8 mouse cellular contexts compared by ENCODE assay signal in genomic region chr19:15035554-15035953, GRCm38 (mm10).
A peak's percentile ranks its signal among the peaks of the same experiment; 100 is the strongest.
DNase-seq lines count a peak whose midpoint lies in the region; ATAC-seq lines count a peak whose summit lies in the region.

No protein-coding gene starts in this region.

- H3K4me3 ChIP-seq in kidney, embryonic 15.5 days (replicated peaks), result no peak overlapping the region
- H3K4me3 ChIP-seq in forebrain, embryonic 16.5 days (replicated peaks; ENCODE audit: low read length), result no peak overlapping the region
- no peak overlapping the region for H3K4me3 ChIP-seq in intestine, embryonic 15.5 days (replicated peaks)
- no peak overlapping the region for H3K4me3 ChIP-seq in limb, embryonic 10.5 days
- no peak overlapping the region for H3K4me3 ChIP-seq in neural tube, embryonic 14.5 days (ENCODE audit: low read depth, low read length)

- WGBS in kidney, embryonic 15.5 days, result 7% methylated on average over 3 of the region's 3 CpGs
- WGBS in forebrain, embryonic 16.5 days, result 4% methylated on average over 3 of the region's 3 CpGs
- WGBS in intestine, embryonic 15.5 days, result 9% methylated on average over 3 of the region's 3 CpGs
- WGBS in limb, embryonic 10.5 days, result 9% methylated on average over 3 of the region's 3 CpGs
- WGBS in neural tube, embryonic 14.5 days, result 6% methylated on average over 3 of the region's 3 CpGs

- H3K36me3 ChIP-seq in kidney, embryonic 15.5 days, result no peaks in the 10 kb centered on the region
- H3K36me3 ChIP-seq in forebrain, embryonic 16.5 days (ENCODE audit: control insufficient read depth, insufficient read depth), result no peaks in the 10 kb centered on the region
- no peaks in the 10 kb centered on the region for H3K36me3 ChIP-seq in intestine, embryonic 15.5 days
- no peaks in the 10 kb centered on the region for H3K36me3 ChIP-seq in limb, embryonic 10.5 days
- H3K36me3 ChIP-seq in neural tube, embryonic 14.5 days (ENCODE audit: control insufficient read depth, insufficient read depth, low read length), result no peaks in the 10 kb centered on the region

- no peak for ATAC-seq in kidney, embryonic 15.5 days (replicated peaks; ENCODE audit: low FRiP score)
- peak; percentile 77 for ATAC-seq in forebrain, embryonic 16.5 days
- peak; percentile 75; the same call in 1 of the 2 replicates for ATAC-seq in intestine, embryonic 15.5 days
- peak; percentile 76 for ATAC-seq in neural tube, embryonic 14.5 days (ENCODE audit: low read depth)

- no peaks in the 10 kb centered on the region for H3K9me3 ChIP-seq in kidney, embryonic 15.5 days (replicated peaks)
- no peaks in the 10 kb centered on the region for H3K9me3 ChIP-seq in forebrain, embryonic 16.5 days (ENCODE audit: control insufficient read depth, low read length)
- no peaks in the 10 kb centered on the region for H3K9me3 ChIP-seq in intestine, embryonic 15.5 days
- H3K9me3 ChIP-seq in limb, embryonic 10.5 days (replicated peaks), result no peaks in the 10 kb centered on the region
- H3K9me3 ChIP-seq in neural tube, embryonic 14.5 days (ENCODE audit: control insufficient read depth, low read length), result no peaks in the 10 kb centered on the region

- H3K4me1 ChIP-seq in kidney, embryonic 15.5 days, result no peaks in the 10 kb centered on the region
- H3K4me1 ChIP-seq in forebrain, embryonic 16.5 days (replicated peaks; ENCODE audit: control insufficient read depth, insufficient read depth, low read length), result peaks cover 3% of the 10 kb centered on the region; the same call in 1 of the 2 replicates
- no peaks in the 10 kb centered on the region for H3K4me1 ChIP-seq in intestine, embryonic 15.5 days (replicated peaks)
- H3K4me1 ChIP-seq in limb, embryonic 10.5 days, result peaks cover 14% of the 10 kb centered on the region
- H3K4me1 ChIP-seq in neural tube, embryonic 14.5 days (ENCODE audit: control insufficient read depth, insufficient read depth, low read length), result no peaks in the 10 kb centered on the region

- no peak overlapping the region for H3K9ac ChIP-seq in kidney, embryonic 15.5 days
- no peak overlapping the region for H3K9ac ChIP-seq in forebrain, embryonic 16.5 days (replicated peaks; ENCODE audit: low read depth, low read length)
- H3K9ac ChIP-seq in intestine, embryonic 15.5 days, result no peak overlapping the region
- H3K9ac ChIP-seq in neural tube, embryonic 14.5 days (replicated peaks; ENCODE audit: low read depth, low read length), result no peak overlapping the region

- DNase-seq in kidney, adult 18-20 months, result peak; percentile 66
- DNase-seq in c-Kit-positive CD71-positive TER-119-positive erythroid progenitor cells, embryonic 14.5 days (ENCODE audit: low spot score), result peak; percentile 23
- DNase-seq in limb, embryonic 10.5 days (ENCODE audit: low spot score), result peak; percentile 86
- peak; percentile 47 for DNase-seq in thymus, postnatal 0 days (ENCODE audit: low spot score)

- peaks cover 17% of the 10 kb centered on the region for H3K27me3 ChIP-seq in kidney, embryonic 15.5 days
- peaks cover 2% of the 10 kb centered on the region; the same call in 1 of the 2 replicates for H3K27me3 ChIP-seq in forebrain, embryonic 16.5 days (replicated peaks; ENCODE audit: control insufficient read depth, insufficient read depth, low read length)
- H3K27me3 ChIP-seq in intestine, embryonic 15.5 days (replicated peaks), result no peaks in the 10 kb centered on the region
- H3K27me3 ChIP-seq in limb, embryonic 10.5 days (ENCODE audit: low read depth, poor library complexity, severe bottlenecking), result peaks cover 23% of the 10 kb centered on the region
- no peaks in the 10 kb centered on the region for H3K27me3 ChIP-seq in neural tube, embryonic 14.5 days (ENCODE audit: control insufficient read depth, insufficient read depth, low read length)

- H3K27ac ChIP-seq in kidney, embryonic 15.5 days, result no peak overlapping the region
- H3K27ac ChIP-seq in forebrain, embryonic 16.5 days (ENCODE audit: low read length), result no peak overlapping the region
- no peak overlapping the region for H3K27ac ChIP-seq in intestine, embryonic 15.5 days
- H3K27ac ChIP-seq in limb, embryonic 10.5 days, result no peak overlapping the region
- H3K27ac ChIP-seq in neural tube, embryonic 14.5 days (ENCODE audit: low read depth, low read length), result no peak overlapping the region

- no peak overlapping the region for H3K4me2 ChIP-seq in kidney, embryonic 15.5 days
- no peak overlapping the region for H3K4me2 ChIP-seq in forebrain, embryonic 16.5 days (ENCODE audit: low read length)
- H3K4me2 ChIP-seq in intestine, embryonic 15.5 days (replicated peaks), result no peak overlapping the region
- no peak overlapping the region for H3K4me2 ChIP-seq in neural tube, embryonic 14.5 days (ENCODE audit: low read depth, low read length)

Comparison
In these comparisons a context has a peak if more than half of its experiments do, and no peak if none do; other contexts are left out.
1. DNase-seq: peak in every context shown above with its lines; median percentile 86 in limb, embryonic 10.5 days; 66 in kidney, adult 18-20 months; 47 in thymus, postnatal 0 days; 23 in c-Kit-positive CD71-positive TER-119-positive erythroid progenitor cells, embryonic 14.5 days.